Mouse (Mus musculus) intestine, embryonic 14.5 days (tissue): ENCODE measurements around the gene Uso1. TPM values are rescaled to one million over a fixed set of nuclear protein-coding genes. Genes with fewer than 3 reads are reported as not detected.
"Not testable (repeated sequence)": the region's sequence is repeated elsewhere in the genome, so short reads cannot be mapped to it uniquely, and the experiment has no call there.

Source experiments
- ATAC-seq: fragments of 200-750 bp; cut with Nextera tagmentation; replicated peaks from 2 replicates; pipeline ENCODE4 v1.8.0; 2017; ENCODE audit warnings: low read depth, moderate number of reproducible peaks, moderate TSS enrichment, moderate library complexity; ENCODE audit not compliant: low FRiP score, low TSS enrichment
- DNase-seq: peaks from one replicate; pipeline ENCODE4 v3.0.0-alpha.2; 2018; ENCODE audit warnings: low spot score
- H3K27ac ChIP-seq: fragments of 300-500 bp; sonication (generic); 2 replicates; pipeline ENCODE4 v1.5.1; 2014; ENCODE audit warnings: low read depth, mild to moderate bottlenecking, control low read depth
- H3K27me3 ChIP-seq: fragments of 300-500 bp; sonication (generic); replicated peaks from 2 replicates; pipeline ENCODE4 v1.6.1; 2014; ENCODE audit warnings: low read length, control low read depth; ENCODE audit not compliant: control insufficient read depth, insufficient read depth
- H3K36me3 ChIP-seq: fragments of 300-500 bp; sonication (generic); 2 replicates; pipeline ENCODE4 v1.6.1; 2014; ENCODE audit warnings: low read length, control low read depth; ENCODE audit not compliant: control insufficient read depth, insufficient read depth
- H3K4me1 ChIP-seq: fragments of 300-500 bp; sonication (generic); replicated peaks from 2 replicates; pipeline ENCODE4 v1.6.1; 2014; ENCODE audit warnings: low read length, control low read depth, mixed read lengths; ENCODE audit not compliant: control insufficient read depth, insufficient read depth
- H3K4me2 ChIP-seq: fragments of 300-500 bp; sonication (generic); 2 replicates; pipeline ENCODE4 v1.6.1; 2014; ENCODE audit warnings: low read length
- H3K4me3 ChIP-seq: fragments of 300-500 bp; sonication (generic); 2 replicates; pipeline ENCODE4 v1.5.1; 2014; ENCODE audit warnings: low read depth, low read length, control low read depth, mixed read lengths
- H3K9ac ChIP-seq: fragments of 300-500 bp; sonication (generic); 2 replicates; pipeline ENCODE4 v1.6.1; 2014; ENCODE audit warnings: mild to moderate bottlenecking, low read length
- H3K9me3 ChIP-seq: fragments of 300-500 bp; sonication (generic); 2 replicates; pipeline ENCODE4 v1.6.1; 2016; ENCODE audit warnings: low read length, control low read depth; ENCODE audit not compliant: control insufficient read depth
- WGBS: fragments of 180-500 bp; shearing (Covaris S2); extraction: QIAGEN DNeasy Blood & Tissue Kit; methylation state at CpG from one replicate; pipeline ENCODE4 v1.1.7; 2014; 5-methylcytosine and 5-hydroxymethylcytosine counted together
- polyA plus RNA-seq: library from polyadenylated mRNA; unstranded; fragments of >200 nt; fragmentation: Nextera tagmentation; extraction: Ambion mirVana; gene quantifications from 2 replicates; pipeline ENCODE4 v1.2.1, GENCODE M21; 2014

The Uso1 gene
- polyA plus RNA-seq, 1 experiment from 2014 or later: 30.8 TPM

DNA sequence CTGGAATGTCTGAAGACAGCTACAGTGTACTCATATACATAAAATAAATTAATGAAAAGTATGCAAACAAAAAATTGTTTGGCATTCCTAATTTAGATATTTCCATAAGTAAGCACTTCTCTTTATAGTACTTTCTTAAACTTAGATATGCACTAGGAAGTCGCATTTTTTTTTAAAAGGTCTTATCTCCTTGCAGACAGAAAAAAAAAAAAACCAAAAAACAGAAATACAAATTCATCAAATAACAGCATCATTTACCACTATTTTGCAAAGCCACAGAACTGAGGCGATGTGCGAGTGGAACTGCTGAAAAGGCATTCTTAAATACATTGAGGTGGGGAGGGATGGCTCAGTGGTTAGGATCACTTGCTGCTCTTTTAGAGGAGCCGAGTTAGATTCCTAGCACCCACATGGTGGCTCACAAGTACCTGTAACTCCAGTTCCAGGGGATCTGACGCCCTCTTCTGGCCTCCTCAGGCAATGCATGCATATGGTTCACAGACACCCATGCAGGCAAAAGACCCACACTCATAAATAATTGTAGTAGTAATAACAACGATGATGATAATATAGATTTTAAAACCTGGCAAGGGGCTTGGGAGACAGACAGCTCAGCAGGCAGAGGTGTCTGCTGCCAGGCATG, 7.6 kb upstream of the Uso1 start:
- 89% methylated on average over 6 of the region's 6 CpGs for WGBS
- peaks cover 6% of the 10 kb centered on the region; the same call in 1 of the 2 replicates for H3K4me1 ChIP-seq
- H3K9me3 ChIP-seq: no peaks in the 10 kb centered on the region
- no peak overlapping the region for H3K9ac ChIP-seq
- DNase-seq: no peak
- no peaks in the 10 kb centered on the region for H3K36me3 ChIP-seq
- no peak overlapping the region for H3K4me3 ChIP-seq
- H3K27ac ChIP-seq: no peak overlapping the region
- no peak for ATAC-seq
- no peak overlapping the region for H3K4me2 ChIP-seq
- no peaks in the 10 kb centered on the region for H3K27me3 ChIP-seq

DNA sequence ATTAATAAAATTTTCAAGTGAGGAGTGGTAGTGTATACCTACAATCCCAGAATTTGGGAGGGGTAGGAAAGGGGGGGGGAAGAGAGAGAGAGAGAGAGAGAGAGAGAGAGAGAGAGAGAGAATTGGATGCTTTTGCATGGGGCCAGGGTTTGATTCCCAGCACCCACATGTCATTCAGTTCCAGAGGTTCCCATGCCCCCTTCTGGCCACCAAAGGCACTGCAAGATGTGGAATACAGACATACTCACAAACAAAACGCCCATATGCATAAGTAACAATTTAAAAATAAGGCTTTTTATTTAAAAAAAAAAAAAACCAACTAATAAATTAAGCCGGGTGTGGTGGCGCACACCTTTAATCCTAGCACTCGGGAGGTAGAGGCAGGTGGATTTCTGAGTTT, 5.6 kb upstream of the Uso1 start:
- no peaks in the 10 kb centered on the region for H3K36me3 ChIP-seq
- 91% methylated on average over 4 of the region's 4 CpGs for WGBS

GRCm38 (mm10) chr5:92133006-92133405, 4.7 kb upstream of the Uso1 start:
- H3K4me3 ChIP-seq, H3K27me3 ChIP-seq, H3K9ac ChIP-seq, DNase-seq, H3K27ac ChIP-seq, H3K36me3 ChIP-seq, ATAC-seq, H3K4me2 ChIP-seq, H3K9me3 ChIP-seq, H3K4me1 ChIP-seq: not testable (repeated sequence)
- 70% methylated on average over 4 of the region's 4 CpGs for WGBS

More for the DNA sequence above, 5.6 kb upstream of the Uso1 start:
- Histone ChIP-seq H3K4me3 (no peak overlapping the region), H3K4me1 (peaks cover 9% of the 10 kb centered on the region; the same call in 1 of the 2 replicates), H3K27ac (no peak overlapping the region), H3K9me3 (no peaks in the 10 kb centered on the region), H3K9ac (no peak overlapping the region), H3K4me2 (no peak overlapping the region), H3K27me3 (no peaks in the 10 kb centered on the region)
- DNase-seq (no peak), ATAC-seq (no peak)

DNA sequence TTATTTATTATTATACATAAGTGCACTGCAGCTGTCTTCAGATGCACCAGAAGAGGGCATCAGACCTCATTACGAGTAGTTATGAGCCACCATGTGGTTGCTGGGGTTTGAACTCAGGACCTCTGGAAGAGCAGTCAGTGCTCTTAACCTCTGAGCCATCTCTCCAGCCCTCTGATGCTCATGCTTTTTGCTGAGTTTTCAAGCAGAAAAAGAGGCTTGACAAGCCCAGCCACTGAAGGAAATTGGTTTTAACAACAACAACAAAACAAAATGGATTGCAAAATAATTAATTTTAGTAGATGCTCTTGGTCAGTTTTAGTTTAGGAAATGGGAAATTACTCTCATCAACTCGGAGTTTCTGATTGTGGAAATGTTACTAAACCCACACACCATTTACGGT, 2.8 kb upstream of the Uso1 start:
- no peak overlapping the region for H3K27ac ChIP-seq
- peaks cover 17% of the 10 kb centered on the region for H3K4me1 ChIP-seq
- ATAC-seq (no peak), DNase-seq (peak; percentile 18)
- no peaks in the 10 kb centered on the region for H3K36me3 ChIP-seq
- no peak overlapping the region for H3K9ac ChIP-seq
- WGBS: 82% methylated on average over 3 of the region's 3 CpGs
- no peak overlapping the region for H3K4me3 ChIP-seq
- H3K4me2 ChIP-seq: no peak overlapping the region
- no peaks in the 10 kb centered on the region for H3K27me3 ChIP-seq
- H3K9me3 ChIP-seq: no peaks in the 10 kb centered on the region

- Histone ChIP-seq H3K36me3 (no peaks in the 10 kb centered on the region), H3K4me3 (peak overlapping the region; percentile 85), H3K9ac (peak overlapping the region; percentile 91; the same call in 1 of the 2 replicates), H3K27ac (no peak overlapping the region), H3K27me3 (no peaks in the 10 kb centered on the region), H3K4me1 (peaks cover 18% of the 10 kb centered on the region), H3K9me3 (no peaks in the 10 kb centered on the region), H3K4me2 (peak overlapping the region; percentile 90)
- DNase-seq (no peak), ATAC-seq (no peak)
- WGBS: 59% methylated on average over 9 of the region's 9 CpGs
These were observed 1.1 kb upstream of the Uso1 start for GRCm38 (mm10) chr5:92136536-92137238.

DNA sequence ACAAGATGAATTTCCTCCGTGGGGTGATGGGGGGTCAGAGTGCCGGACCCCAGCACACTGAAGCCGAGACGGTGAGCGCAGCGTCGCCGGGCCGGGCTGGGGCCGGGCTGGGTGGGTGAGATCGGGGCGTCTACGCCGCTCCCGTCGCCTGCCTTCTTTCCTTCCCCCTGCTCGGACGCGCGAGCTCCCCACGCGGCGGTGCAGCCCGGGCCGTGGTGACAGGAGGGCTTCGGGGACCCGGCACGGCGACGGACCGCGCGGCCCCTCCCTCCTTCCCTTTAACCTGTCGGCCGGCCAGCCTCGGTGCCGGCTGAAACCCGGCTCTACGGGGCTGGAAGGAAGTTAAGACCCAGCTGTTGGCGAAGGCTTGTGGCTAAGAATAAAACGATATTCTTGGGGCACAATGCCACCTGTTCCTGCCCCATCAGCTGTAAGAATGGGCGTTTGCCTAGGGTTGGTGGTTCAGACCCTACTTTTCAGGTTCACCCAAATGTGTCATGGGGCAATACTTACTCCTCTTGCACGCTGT, 419 bp downstream of the Uso1 start:
- peak overlapping the region; percentile 70 for H3K27ac ChIP-seq
- ATAC-seq: peak; percentile 81
- peak overlapping the region; percentile 92 for H3K4me2 ChIP-seq
- H3K27me3 ChIP-seq: no peaks in the 10 kb centered on the region
- DNase-seq: no peak
- no peaks in the 10 kb centered on the region for H3K36me3 ChIP-seq
- WGBS: under 1% methylated on average over 35 of the region's 43 CpGs
- H3K9me3 ChIP-seq: no peaks in the 10 kb centered on the region
- H3K4me1 ChIP-seq: peaks cover 18% of the 10 kb centered on the region
- H3K9ac ChIP-seq: peak overlapping the region; percentile 91
- H3K4me3 ChIP-seq: peak overlapping the region; percentile 85

GRCm38 (mm10) chr5:92139191-92139590, 1.5 kb downstream of the Uso1 start:
- no peaks in the 10 kb centered on the region for H3K27me3 ChIP-seq
- WGBS: 26% methylated on average over 1 of the region's 1 CpGs
- ATAC-seq: no peak
- H3K27ac ChIP-seq: no peak overlapping the region
- peak overlapping the region; percentile 85 for H3K4me3 ChIP-seq
- H3K36me3 ChIP-seq: no peaks in the 10 kb centered on the region
- peak overlapping the region; percentile 92 for H3K4me2 ChIP-seq
- H3K4me1 ChIP-seq: peaks cover 18% of the 10 kb centered on the region
- DNase-seq: no peak
- H3K9ac ChIP-seq: peak overlapping the region; percentile 91
- no peaks in the 10 kb centered on the region for H3K9me3 ChIP-seq

DNA sequence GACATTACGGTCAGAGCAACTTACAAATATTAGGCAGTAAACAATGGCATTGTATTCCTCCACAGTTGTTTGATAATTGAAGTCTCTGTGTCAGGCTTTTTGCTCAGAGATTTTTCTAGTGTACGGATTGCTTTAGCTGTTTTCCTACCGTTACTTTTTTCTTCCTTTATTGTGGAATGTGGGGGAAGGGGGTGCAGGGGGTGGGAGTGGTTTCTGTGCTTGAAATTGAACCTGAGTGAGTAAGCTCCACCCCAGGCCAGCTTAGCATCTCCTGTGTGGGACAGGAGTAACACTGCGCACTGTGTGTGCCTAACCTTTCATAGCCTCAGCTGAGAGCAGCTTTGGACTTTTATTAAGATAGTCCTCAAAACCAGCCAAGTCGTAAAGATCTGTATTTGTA, 4.0 kb downstream of the Uso1 start:
- Histone ChIP-seq H3K36me3 (no peaks in the 10 kb centered on the region), H3K4me1 (peaks cover 15% of the 10 kb centered on the region), H3K27ac (no peak overlapping the region), H3K9ac (no peak overlapping the region), H3K9me3 (no peaks in the 10 kb centered on the region), H3K4me3 (no peak overlapping the region), H3K27me3 (no peaks in the 10 kb centered on the region), H3K4me2 (no peak overlapping the region)
- DNase-seq: peak; percentile 25
- no peak for ATAC-seq
- 82% methylated on average over 5 of the region's 5 CpGs for WGBS
